Mouse (Mus musculus) adrenal gland, adult 10 weeks (tissue): ENCODE results near the gene Adra1d. TPM values are rescaled to one million over a fixed set of nuclear protein-coding genes. Genes with fewer than 3 reads are reported as not detected.

Experiments
- polyA plus RNA-seq: library from polyadenylated mRNA; stranded (reverse); fragments of 350-450 nt; fragmentation: Illumina TruSeq; extraction: RNeasy Lipid Tissue Mini Kit (QIAGEN cat#74804); gene quantifications from one replicate; pipeline ENCODE4 v1.2.3, GENCODE M21; 2014; ENCODE audit warnings: low read depth, low replicate concordance

Adra1d gene
- polyA plus RNA-seq, result not detected

GRCm38 (mm10) chr2:131561891-131562585, at the start of gene Adra1d:
Gene Adra1d (minus strand): TSS chr2:131562283.

Other genes starting within 250 kb of the Adra1d start
- gene Rnf24, start 209.4 kb downstream of the Adra1d start, polyA plus RNA-seq, result 11.1 TPM
- gene Smox, start 70.8 kb downstream of the Adra1d start, polyA plus RNA-seq, result 0.82 TPM